Mouse (Mus musculus) liver, adult 2 months (tissue): ENCODE data around the gene Chd9.

Source experiments
- CTCF ChIP-seq: fragments of 200-500 bp; IDR thresholded peaks from 2 replicates; pipeline ENCODE4 v1.5.1; 2011; ENCODE audit warnings: low read depth, low read length, control low read depth
- POLR2A ChIP-seq: fragments of 200-500 bp; IDR thresholded peaks from 2 replicates; pipeline ENCODE4 v1.6.1; 2011; ENCODE audit warnings: low read length, control low read depth; ENCODE audit not compliant: insufficient read depth; ENCODE audit errors: extremely low read depth

GRCm38 (mm10) chr8:90867911-90868310 lies 39.8 kb downstream of the Chd9 start:
- no peak for TF ChIP-seq CTCF
- TF ChIP-seq POLR2A, result no peak
